Comparison of ENCODE assay signal across 8 mouse cellular contexts in the genomic region with DNA sequence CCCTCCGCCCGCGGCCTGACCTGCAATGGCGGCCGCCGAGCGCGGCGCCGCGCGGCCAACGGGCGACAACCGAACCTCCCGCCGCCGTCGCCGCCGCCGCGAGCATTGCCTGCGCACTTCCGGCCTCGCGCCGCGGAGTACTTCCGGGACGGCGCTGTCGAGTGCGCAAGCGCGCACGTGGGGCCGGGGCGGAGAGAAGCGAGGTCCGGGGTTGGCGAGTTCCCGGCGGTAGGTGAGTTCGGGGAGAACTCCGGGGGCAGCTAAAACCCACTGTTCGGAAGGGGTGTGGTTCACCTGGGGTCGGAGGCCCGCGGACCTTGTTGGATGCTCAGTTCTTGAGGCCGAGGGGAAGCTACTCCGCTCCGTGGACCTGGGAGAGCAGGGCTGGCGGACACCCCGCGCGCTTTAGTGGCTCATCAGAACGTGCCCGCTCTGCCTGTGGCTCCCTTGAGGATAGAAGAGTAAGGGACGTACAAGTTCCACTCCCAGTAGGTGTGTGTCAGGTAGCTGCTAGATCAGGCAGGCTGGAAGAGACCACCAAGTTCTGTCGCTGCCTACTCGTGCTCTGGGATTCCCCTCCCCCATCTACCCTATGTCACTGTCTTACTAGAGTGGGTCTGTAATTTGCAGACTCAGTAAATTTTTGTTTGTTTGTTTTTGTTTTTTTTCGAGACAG. TPM values are rescaled to one million over a fixed set of nuclear protein-coding genes. Genes with fewer than 3 reads are reported as not detected.
DNase-seq lines count a peak whose midpoint lies in the region; ATAC-seq and TF ChIP-seq lines count a peak whose summit lies in the region.

A gene (plus strand): TSS at position 156 of the 676 bp plus-strand sequence.

- peak; percentile 56 for ATAC-seq in G1E (ENCODE audit: extremely low read depth, insufficient number of reproducible peaks, low FRiP score, poor library complexity, severe bottlenecking)
- ATAC-seq in cerebellum, adult (ENCODE audit: insufficient number of reproducible peaks, low FRiP score, low TSS enrichment): peak; percentile 94
- peak; percentile 97 for ATAC-seq in forebrain, embryonic 13.5 days
- peak; percentile 95 for ATAC-seq in heart, postnatal 0 days (ENCODE audit: insufficient read depth, low read depth)
- ATAC-seq in neural tube, embryonic 14.5 days (ENCODE audit: low read depth): peak; percentile 94

- peak; percentile 92 for DNase-seq in G1E (ENCODE audit: low spot score)
- DNase-seq in heart, postnatal 0 days (ENCODE audit: low spot score): peak; percentile 82
- peak; percentile 90 to 94 for DNase-seq in kidney, postnatal 4 days
- DNase-seq in lung, adult 18-20 months: peak; percentile 84 to 88

- peak within 1 kb of the TSS; percentile 95 for H3K27ac ChIP-seq in forebrain, embryonic 13.5 days
- peak within 1 kb of the TSS; percentile 96 for H3K27ac ChIP-seq in heart, postnatal 0 days (ENCODE audit: low read depth)
- peak within 1 kb of the TSS; percentile 93 for H3K27ac ChIP-seq in neural tube, embryonic 14.5 days (ENCODE audit: low read depth, low read length)
- peak within 1 kb of the TSS; percentile 93 for H3K27ac ChIP-seq in testis, adult 2 months (ENCODE audit: control insufficient read depth, insufficient read depth, low read depth, low read length)

- no peaks in the 10 kb centered on the region for H3K9me3 ChIP-seq in G1E (replicated peaks)
- no peaks in the 10 kb centered on the region for H3K9me3 ChIP-seq in forebrain, embryonic 13.5 days (replicated peaks)
- H3K9me3 ChIP-seq in heart, postnatal 0 days (replicated peaks; ENCODE audit: control insufficient read depth, low read length): no peaks in the 10 kb centered on the region
- H3K9me3 ChIP-seq in neural tube, embryonic 14.5 days (ENCODE audit: control insufficient read depth, low read length): no peaks in the 10 kb centered on the region

- TF ChIP-seq CTCF in G1E (IDR thresholded peaks at IDR 0.05; ENCODE audit: low read depth, low read length): no peak
- TF ChIP-seq CTCF in heart, postnatal 0 days (IDR thresholded peaks at IDR 0.05; ENCODE audit: low read depth): no peak
- no peak for TF ChIP-seq CTCF in testis, adult 2 months (IDR thresholded peaks at IDR 0.05; ENCODE audit: control insufficient read depth, insufficient read depth, insufficient replicate concordance, low read depth, low read length)

- H3K9ac ChIP-seq in forebrain, embryonic 13.5 days: peak within 1 kb of the TSS; percentile 97
- peak within 1 kb of the TSS; percentile 89 for H3K9ac ChIP-seq in heart, postnatal 0 days (replicated peaks; ENCODE audit: low read depth, low read length)
- H3K9ac ChIP-seq in neural tube, embryonic 14.5 days (replicated peaks; ENCODE audit: low read depth, low read length): peak within 1 kb of the TSS; percentile 94

- peak; percentile 88 for TF ChIP-seq POLR2A in testis, adult 2 months (IDR thresholded peaks at IDR 0.05; ENCODE audit: control insufficient read depth, low read depth, low read length)

- peak within 1 kb of the TSS; percentile 80 for H3K4me2 ChIP-seq in forebrain, embryonic 13.5 days
- peak within 1 kb of the TSS; percentile 74 for H3K4me2 ChIP-seq in heart, postnatal 0 days (ENCODE audit: low read depth, low read length)
- H3K4me2 ChIP-seq in neural tube, embryonic 14.5 days (ENCODE audit: low read depth, low read length): peak within 1 kb of the TSS; percentile 75

- no peaks in the 10 kb centered on the region for H3K27me3 ChIP-seq in G1E (ENCODE audit: insufficient read depth, low read length)
- no peaks in the 10 kb centered on the region for H3K27me3 ChIP-seq in forebrain, embryonic 13.5 days
- no peaks in the 10 kb centered on the region for H3K27me3 ChIP-seq in heart, postnatal 0 days (ENCODE audit: control insufficient read depth, insufficient read depth, low read length)
- H3K27me3 ChIP-seq in neural tube, embryonic 14.5 days (ENCODE audit: control insufficient read depth, insufficient read depth, low read length): no peaks in the 10 kb centered on the region
- no peaks in the 10 kb centered on the region for H3K27me3 ChIP-seq in testis, adult 2 months (ENCODE audit: control insufficient read depth, insufficient read depth, low read length)

- WGBS in forebrain, embryonic 13.5 days: under 1% methylated on average over 61 of the region's 63 CpGs
- WGBS in heart, postnatal 0 days: under 1% methylated on average over 61 of the region's 63 CpGs
- WGBS in neural tube, embryonic 14.5 days: under 1% methylated on average over 62 of the region's 63 CpGs

- H3K4me1 ChIP-seq in G1E (ENCODE audit: insufficient read depth, low read depth, low read length): peaks cover 53% of the 10 kb centered on the region
- peaks cover 23% of the 10 kb centered on the region for H3K4me1 ChIP-seq in forebrain, embryonic 13.5 days
- H3K4me1 ChIP-seq in heart, postnatal 0 days (ENCODE audit: control insufficient read depth, insufficient read depth): peaks cover 13% of the 10 kb centered on the region
- peaks cover 10% of the 10 kb centered on the region for H3K4me1 ChIP-seq in neural tube, embryonic 14.5 days (ENCODE audit: control insufficient read depth, insufficient read depth, low read length)
- H3K4me1 ChIP-seq in testis, adult 2 months (ENCODE audit: control insufficient read depth, insufficient read depth, low read length): peaks cover 6% of the 10 kb centered on the region

- TF ChIP-seq EP300 in heart, postnatal 0 days (IDR thresholded peaks at IDR 0.05; ENCODE audit: low read depth): no peak

- peak within 1 kb of the TSS; percentile 98 for H3K4me3 ChIP-seq in G1E (ENCODE audit: low read depth, low read length)
- H3K4me3 ChIP-seq in forebrain, embryonic 13.5 days: peak within 1 kb of the TSS; percentile 97
- H3K4me3 ChIP-seq in heart, postnatal 0 days (ENCODE audit: low read depth, low read length): peak within 1 kb of the TSS; percentile 85
- H3K4me3 ChIP-seq in neural tube, embryonic 14.5 days (ENCODE audit: low read depth, low read length): peak within 1 kb of the TSS; percentile 93
- peak within 1 kb of the TSS; percentile 100 for H3K4me3 ChIP-seq in testis, adult 2 months (ENCODE audit: control insufficient read depth, low read depth, low read length)

- H3K36me3 ChIP-seq in G1E (replicated peaks): peaks cover 64% of the 10 kb centered on the region
- peaks cover 23% of the 10 kb centered on the region for H3K36me3 ChIP-seq in forebrain, embryonic 13.5 days (ENCODE audit: poor library complexity, severe bottlenecking)
- peaks cover 38% of the 10 kb centered on the region for H3K36me3 ChIP-seq in heart, postnatal 0 days (replicated peaks; ENCODE audit: control insufficient read depth, insufficient read depth, low read length)
- peaks cover 12% of the 10 kb centered on the region; the same call in 1 of the 2 replicates for H3K36me3 ChIP-seq in neural tube, embryonic 14.5 days (ENCODE audit: control insufficient read depth, insufficient read depth, low read length)
- H3K36me3 ChIP-seq in testis, adult 2 months (ENCODE audit: control insufficient read depth, insufficient read depth, low read length): 0 out of 2 replicates have a peak, but pooled peaks cover 2% of the 10 kb centered on the region

RNA-seq across cellular contexts. Expression of the gene that starts here (rescaled TPM):
- total RNA-seq in G1E (2014; fragmentation: Nextera tagmentation) (158 and 180 TPM in 2 replicates), G1E (2017) (75.8 and 79.9 TPM in 2 replicates)
- 23.9 and 30.7 TPM in 2 replicates for polyA plus RNA-seq in G1E (2012)
- polyA plus RNA-seq in forebrain, embryonic 13.5 days (2015; fragmentation: Nextera tagmentation; extraction: Ambion mirVana): 49.4 and 53.6 TPM in 2 replicates
- total RNA-seq in heart, postnatal 0 days (2014; rRNA removed; ENCODE audit: low replicate concordance): 18.9 and 30.6 TPM in 2 replicates
- polyA plus RNA-seq in heart, postnatal 0 days (2015; fragmentation: Nextera tagmentation; extraction: Ambion mirVana): 26.0 and 29.1 TPM in 2 replicates
- polyA plus RNA-seq in neural tube, embryonic 14.5 days (2014; fragmentation: Nextera tagmentation; extraction: Ambion mirVana): 42.7 and 45.2 TPM in 2 replicates
- 26.1 and 27.4 TPM in 2 replicates for polyA plus RNA-seq in testis, adult 2 months (2012; rRNA removed)

Comparison
In these comparisons a context has a peak if more than half of its experiments do, and no peak if none do; other contexts are left out.
1. Peak in every context shown above with its lines: DNase-seq, ATAC-seq, H3K4me3 ChIP-seq and H3K27ac ChIP-seq.